In genomic region chr10:78227875-78228559, GRCm38 (mm10) we compare ENCODE assay signal across 15 mouse cellular contexts. TPM values are rescaled to one million over a fixed set of nuclear protein-coding genes. Genes with fewer than 3 reads are reported as not detected.
DNase-seq lines count a peak whose midpoint lies in the region; ATAC-seq and TF ChIP-seq lines count a peak whose summit lies in the region.
"Had no signal": no experiment of that assay in that cellular context is flagged by ENCODE, and none has a peak within 500 bp of the region (broad histone marks: within the 10 kb centered on the region; RNA-seq: fewer than 3 reads in every experiment).

No protein-coding gene starts in this region.

- WGBS in kidney, postnatal 0 days, result 71% methylated on average over 8 of the region's 8 CpGs
- WGBS in kidney, embryonic 15.5 days, result 75% methylated on average over 8 of the region's 8 CpGs
- WGBS in forebrain, embryonic 13.5 days, result 89% methylated on average over 8 of the region's 8 CpGs
- WGBS in midbrain, embryonic 14.5 days, result 92% methylated on average over 8 of the region's 8 CpGs

- no peak overlapping the region for H3K27ac ChIP-seq in kidney, postnatal 0 days
- no peak overlapping the region for H3K27ac ChIP-seq in kidney, embryonic 15.5 days
- no peak overlapping the region for H3K27ac ChIP-seq in forebrain, embryonic 13.5 days
- no peak overlapping the region for H3K27ac ChIP-seq in midbrain, embryonic 14.5 days (replicated peaks; ENCODE audit: low read depth, low read length)
- H3K27ac ChIP-seq: hindbrain, embryonic 10.5 days had no signal

- no peak for TF ChIP-seq CTCF in kidney, postnatal 0 days (IDR thresholded peaks at IDR 0.05; ENCODE audit: low read depth)

- H3K27me3 ChIP-seq in kidney, postnatal 0 days (ENCODE audit: insufficient read depth, low read length), result no peaks in the 10 kb centered on the region
- H3K27me3 ChIP-seq in kidney, embryonic 15.5 days, result no peaks in the 10 kb centered on the region
- no peaks in the 10 kb centered on the region for H3K27me3 ChIP-seq in forebrain, embryonic 13.5 days
- no peaks in the 10 kb centered on the region for H3K27me3 ChIP-seq in midbrain, embryonic 14.5 days (ENCODE audit: control insufficient read depth, insufficient read depth, low read length)
- H3K27me3 ChIP-seq: liver, embryonic 15.5 days; Patski had no signal

- H3K4me2 ChIP-seq in kidney, postnatal 0 days (ENCODE audit: low read length), result no peak overlapping the region
- no peak overlapping the region for H3K4me2 ChIP-seq in kidney, embryonic 15.5 days
- H3K4me2 ChIP-seq in forebrain, embryonic 13.5 days, result no peak overlapping the region
- no peak overlapping the region for H3K4me2 ChIP-seq in midbrain, embryonic 14.5 days (ENCODE audit: low read length)
- H3K4me2 ChIP-seq: liver, embryonic 15.5 days had no signal

- peak; percentile 52 for DNase-seq in adrenal gland, postnatal 10 days
- no peak for DNase-seq in adrenal gland, postnatal 4 days (ENCODE audit: low spot score in 2 of 2)
- DNase-seq in kidney, postnatal 0 days (ENCODE audit: low spot score), result peak; percentile 12
- DNase-seq in adipocyte (ENCODE audit: low spot score), result peak; percentile 13
- DNase-seq in kidney, postnatal 14 days, result peak; percentile 52
- DNase-seq in midbrain, embryonic 14.5 days, result no peak
- DNase-seq: cerebellum, adult 9-11 months; left cerebral cortex, postnatal 4 days; lung, postnatal 14 days had no signal

- no peak overlapping the region for H3K4me3 ChIP-seq in kidney, postnatal 0 days (replicated peaks; ENCODE audit: low read depth, low read length)
- no peak overlapping the region for H3K4me3 ChIP-seq in kidney, embryonic 15.5 days (replicated peaks)
- H3K4me3 ChIP-seq in forebrain, embryonic 13.5 days, result no peak overlapping the region
- no peak overlapping the region for H3K4me3 ChIP-seq in midbrain, embryonic 14.5 days (replicated peaks; ENCODE audit: low read depth, low read length)
- H3K4me3 ChIP-seq: hindbrain, embryonic 10.5 days; liver, embryonic 15.5 days had no signal

- peaks cover 22% of the 10 kb centered on the region for H3K36me3 ChIP-seq in kidney, postnatal 0 days (ENCODE audit: insufficient read depth, low read length)
- H3K36me3 ChIP-seq in kidney, embryonic 15.5 days, result peaks cover 43% of the 10 kb centered on the region
- H3K36me3 ChIP-seq in forebrain, embryonic 13.5 days (ENCODE audit: poor library complexity, severe bottlenecking), result peaks cover 47% of the 10 kb centered on the region
- peaks cover 43% of the 10 kb centered on the region for H3K36me3 ChIP-seq in midbrain, embryonic 14.5 days (ENCODE audit: control insufficient read depth, insufficient read depth, low read length)

- H3K4me1 ChIP-seq in kidney, postnatal 0 days (replicated peaks; ENCODE audit: insufficient read depth, low read length), result no peaks in the 10 kb centered on the region
- H3K4me1 ChIP-seq in kidney, embryonic 15.5 days, result no peaks in the 10 kb centered on the region
- no peaks in the 10 kb centered on the region for H3K4me1 ChIP-seq in forebrain, embryonic 13.5 days
- no peaks in the 10 kb centered on the region for H3K4me1 ChIP-seq in midbrain, embryonic 14.5 days (ENCODE audit: control insufficient read depth, insufficient read depth, low read length)
- H3K4me1 ChIP-seq: hindbrain, embryonic 10.5 days had no signal

- H3K9me3 ChIP-seq in kidney, postnatal 0 days (replicated peaks; ENCODE audit: low read length), result no peaks in the 10 kb centered on the region
- H3K9me3 ChIP-seq in kidney, embryonic 15.5 days (replicated peaks), result no peaks in the 10 kb centered on the region
- H3K9me3 ChIP-seq in forebrain, embryonic 13.5 days (replicated peaks), result no peaks in the 10 kb centered on the region
- no peaks in the 10 kb centered on the region for H3K9me3 ChIP-seq in midbrain, embryonic 14.5 days (ENCODE audit: control insufficient read depth, low read length)
- H3K9me3 ChIP-seq: hindbrain, embryonic 10.5 days; liver, embryonic 15.5 days had no signal

- ATAC-seq in kidney, postnatal 0 days (replicated peaks; ENCODE audit: low FRiP score, low read depth), result no peak
- no peak for ATAC-seq in kidney, embryonic 15.5 days (replicated peaks; ENCODE audit: low FRiP score)
- ATAC-seq in forebrain, embryonic 13.5 days, result no peak
- no peak for ATAC-seq in midbrain, embryonic 14.5 days (ENCODE audit: low FRiP score, low TSS enrichment)
- ATAC-seq: midbrain, embryonic 16.5 days; Patski had no signal

- H3K9ac ChIP-seq in kidney, postnatal 0 days (ENCODE audit: low read depth, low read length), result no peak overlapping the region
- no peak overlapping the region for H3K9ac ChIP-seq in kidney, embryonic 15.5 days
- H3K9ac ChIP-seq in forebrain, embryonic 13.5 days, result no peak overlapping the region
- no peak overlapping the region for H3K9ac ChIP-seq in midbrain, embryonic 14.5 days (replicated peaks; ENCODE audit: low read length)
- H3K9ac ChIP-seq: liver, embryonic 15.5 days had no signal

RNA-seq across cellular contexts. Expression of gene Trappc10, which starts 16.4 kb away (rescaled TPM):
- 10 to 100 TPM; 44.3 to 53.2 TPM for total RNA-seq in adrenal gland, postnatal 10 days (2021)
- 10 to 100 TPM; 48.8 to 50.2 TPM for total RNA-seq in adrenal gland, postnatal 4 days (2021)
- polyA plus RNA-seq in kidney, postnatal 0 days (2015; fragmentation: Nextera tagmentation; extraction: Ambion mirVana), result 17.9 and 21.9 TPM in 2 replicates
- polyA plus RNA-seq in kidney, embryonic 15.5 days (2015; fragmentation: Nextera tagmentation; extraction: Ambion mirVana), result 12.5 and 12.7 TPM in 2 replicates
- 16.8 and 18.9 TPM in 2 replicates for polyA plus RNA-seq in forebrain, embryonic 13.5 days (2015; fragmentation: Nextera tagmentation; extraction: Ambion mirVana)
- 33.4 and 37.2 TPM in 2 replicates for polyA plus RNA-seq in midbrain, embryonic 14.5 days (2014; fragmentation: Nextera tagmentation; extraction: Ambion mirVana)

RNA-seq across cellular contexts. Expression of gene Pwp2, which starts 43.1 kb away (rescaled TPM):
- total RNA-seq in adrenal gland, postnatal 10 days (2021), result 10 to 100 TPM; 13.2 to 14.9 TPM
- total RNA-seq in adrenal gland, postnatal 4 days (2021), result 10 to 100 TPM; 17.8 to 18.5 TPM
- 13.2 and 13.6 TPM in 2 replicates for polyA plus RNA-seq in kidney, postnatal 0 days (2015; fragmentation: Nextera tagmentation; extraction: Ambion mirVana)
- polyA plus RNA-seq in kidney, embryonic 15.5 days (2015; fragmentation: Nextera tagmentation; extraction: Ambion mirVana), result 21.7 and 22.6 TPM in 2 replicates
- 19.1 and 23.0 TPM in 2 replicates for polyA plus RNA-seq in forebrain, embryonic 13.5 days (2015; fragmentation: Nextera tagmentation; extraction: Ambion mirVana)
- 13.7 and 15.2 TPM in 2 replicates for polyA plus RNA-seq in midbrain, embryonic 14.5 days (2014; fragmentation: Nextera tagmentation; extraction: Ambion mirVana)

RNA-seq across cellular contexts. Expression of gene D10Jhu81e, which starts 58.4 kb away (rescaled TPM):
- total RNA-seq in adrenal gland, postnatal 10 days (2021), result 100 to 1,000 TPM; 253 to 281 TPM
- 100 to 1,000 TPM; 150 to 164 TPM for total RNA-seq in adrenal gland, postnatal 4 days (2021)
- 55.9 and 60.9 TPM in 2 replicates for polyA plus RNA-seq in kidney, postnatal 0 days (2015; fragmentation: Nextera tagmentation; extraction: Ambion mirVana)
- 43.2 TPM in 2 replicates for polyA plus RNA-seq in kidney, embryonic 15.5 days (2015; fragmentation: Nextera tagmentation; extraction: Ambion mirVana)
- polyA plus RNA-seq in forebrain, embryonic 13.5 days (2015; fragmentation: Nextera tagmentation; extraction: Ambion mirVana), result 18.9 and 22.4 TPM in 2 replicates
- polyA plus RNA-seq in midbrain, embryonic 14.5 days (2014; fragmentation: Nextera tagmentation; extraction: Ambion mirVana), result 17.9 and 56.8 TPM in 2 replicates

Comparison
In these comparisons a context has a peak if more than half of its experiments do, and no peak if none do; other contexts are left out.
1. DNase-seq: peak in adrenal gland, postnatal 10 days (single experiment), kidney, postnatal 0 days (single experiment), adipocyte (single experiment) and kidney, postnatal 14 days (single experiment); none in adrenal gland, postnatal 4 days (0 of 2) and midbrain, embryonic 14.5 days (single experiment).